Mouse (Mus musculus) right cerebral cortex, postnatal 14 days (tissue): ENCODE measurements at regions not wholly inside any gene's neighbourhood (a gene's known extent, or its start where the extent isn't known, plus 50 kb on each side); places are given as distances from the start of the nearest gene placed in this dataset.
A peak's percentile ranks its signal among the peaks of the same experiment; 100 is the strongest.

Source experiments
- DNase-seq: peaks from one replicate; pipeline ENCODE4 v3.0.0; 2022

GRCm38 (mm10) chr16:72152920-72153319 lies 155.2 kb upstream of the Robo1 start:
- no peak for DNase-seq

GRCm38 (mm10) chr16:72157913-72158312 lies 150.2 kb upstream of the Robo1 start:
- DNase-seq, result no peak

- no peak for DNase-seq
Observed at GRCm38 (mm10) chr16:72159411-72159810, 148.7 kb upstream of the Robo1 start.

GRCm38 (mm10) chr16:72175727-72176126 lies 132.4 kb upstream of the Robo1 start:
- DNase-seq, result no peak

DNA sequence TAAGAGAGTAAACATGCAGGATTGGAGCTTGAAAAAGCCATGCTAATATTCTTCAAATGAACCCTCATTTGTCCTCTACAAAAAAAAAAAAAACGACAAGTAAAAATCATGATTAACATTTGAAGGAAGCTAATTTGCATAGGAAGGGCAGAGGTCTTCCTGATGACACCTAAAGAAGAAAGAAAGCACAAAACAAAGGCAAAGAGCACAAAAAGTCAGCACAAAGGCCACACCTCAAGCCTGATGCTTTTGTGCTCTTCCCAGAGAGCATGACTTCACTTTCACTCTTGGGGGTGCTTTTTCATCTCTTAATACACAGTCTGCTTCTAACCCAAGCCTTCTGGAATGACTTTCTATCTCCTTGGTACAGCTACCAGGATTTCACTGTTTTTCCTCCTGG lies 113.8 kb upstream of the Robo1 start:
- DNase-seq, result no peak

GRCm38 (mm10) chr16:72215360-72216013 lies 92.6 kb upstream of the Robo1 start:
- peak; percentile 84 for DNase-seq

DNA sequence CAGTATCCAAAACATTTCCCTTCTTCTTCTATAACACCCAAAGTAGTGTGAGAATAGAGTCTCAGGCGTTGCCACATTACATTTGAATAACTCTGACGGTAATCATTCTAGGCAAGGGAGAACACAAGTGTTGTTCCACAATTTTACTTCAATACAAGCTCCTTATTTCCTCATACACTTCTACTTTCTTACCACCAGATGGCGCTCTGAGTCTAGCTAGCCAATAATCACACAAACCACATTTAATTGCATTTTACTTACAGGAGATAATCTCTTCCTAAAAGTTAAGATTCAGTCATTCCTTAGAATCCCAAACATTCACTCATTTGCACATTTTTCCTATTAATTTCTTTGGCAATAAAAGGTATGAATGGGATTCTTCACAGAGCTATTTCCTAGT lies 90.1 kb upstream of the Robo1 start:
- no peak for DNase-seq

DNA sequence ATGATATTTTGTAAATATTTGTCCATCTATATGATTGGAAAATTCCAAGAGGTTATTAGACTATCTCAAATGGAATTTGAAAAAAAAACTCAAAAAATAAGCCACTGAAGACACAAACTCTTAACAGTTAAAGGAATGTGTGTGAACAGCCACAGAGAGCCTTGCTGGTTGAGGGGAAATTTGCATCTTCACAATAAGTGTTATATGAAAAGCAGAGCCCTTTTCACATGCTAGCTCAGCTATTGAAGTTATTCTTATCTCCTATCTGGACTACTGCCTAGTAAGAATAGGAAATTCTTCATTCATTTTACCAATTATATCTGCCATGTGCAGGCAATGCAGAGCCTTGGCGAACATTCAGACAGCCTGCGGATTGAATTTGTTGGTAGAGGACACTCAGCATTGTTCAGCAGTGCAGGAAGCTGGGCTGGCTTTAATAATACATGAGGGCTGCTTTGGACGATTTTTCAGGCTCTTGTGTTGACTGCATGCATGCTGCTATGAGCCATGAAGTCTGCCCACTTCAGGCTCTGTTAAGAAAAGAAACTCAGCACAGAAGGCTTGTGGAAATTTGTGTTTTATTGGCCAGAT lies 86.1 kb upstream of the Robo1 start:
- DNase-seq, result no peak

- no peak for DNase-seq
Observed at GRCm38 (mm10) chr16:72223860-72224259, 84.2 kb upstream of the Robo1 start.

DNA sequence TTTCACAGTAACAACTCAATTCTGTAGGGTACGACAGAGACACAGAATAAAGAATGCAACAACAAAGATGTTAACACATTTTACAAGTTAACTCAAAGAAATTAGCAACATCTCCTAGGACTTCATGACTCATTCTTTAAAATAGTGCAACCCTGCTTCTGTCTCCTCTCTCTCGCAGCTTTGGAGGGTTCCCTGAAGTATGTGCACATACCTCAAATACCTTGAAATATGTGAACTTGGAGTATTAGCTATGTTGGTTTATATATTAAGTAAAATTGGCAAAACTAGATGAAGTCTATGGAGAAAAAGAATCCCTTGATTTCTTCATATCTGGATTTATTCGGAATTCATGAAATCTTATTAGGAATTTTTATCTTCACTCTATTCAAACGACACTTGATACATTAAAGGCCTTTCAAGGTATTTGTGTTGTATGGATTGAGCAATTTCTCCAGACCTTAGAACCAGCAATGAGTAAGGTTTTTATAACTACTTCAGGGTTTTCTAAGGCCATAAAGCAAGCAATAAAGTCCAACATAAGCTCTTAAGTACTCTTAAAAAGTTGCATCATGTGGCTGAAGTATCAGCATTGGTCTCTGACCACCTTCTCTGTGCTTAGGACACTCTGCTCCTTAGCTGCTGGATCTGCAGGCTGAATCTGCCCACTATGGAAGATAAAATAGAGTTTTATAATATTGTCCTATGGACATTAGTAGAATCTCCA lies 82.8 kb upstream of the Robo1 start:
- DNase-seq, result no peak

- peak; percentile 11 for DNase-seq
Observed at GRCm38 (mm10) chr16:72234366-72234765, 73.7 kb upstream of the Robo1 start.

- DNase-seq, result no peak
Observed at GRCm38 (mm10) chr16:72239631-72240030, 68.5 kb upstream of the Robo1 start.

GRCm38 (mm10) chr16:72256388-72256787 lies 51.7 kb upstream of the Robo1 start:
- no peak for DNase-seq
